Mouse (Mus musculus) heart, embryonic 16.5 days (tissue): ENCODE results near the gene Snx14. TPM values are rescaled to one million over a fixed set of nuclear protein-coding genes. Genes with fewer than 3 reads are reported as not detected.
A peak's percentile ranks its signal among the peaks of the same experiment; 100 is the strongest.

Experiments used
- ATAC-seq: fragments of 200-750 bp; cut with Nextera tagmentation; replicated peaks from 2 replicates; pipeline ENCODE4 v1.8.0; 2017; ENCODE audit warnings: moderate number of reproducible peaks; ENCODE audit not compliant: insufficient read depth, low FRiP score; ENCODE audit errors: extremely low read depth
- H3K27ac ChIP-seq: fragments of 300-500 bp; sonication (generic); 2 replicates; pipeline ENCODE4 v1.5.1; 2014; ENCODE audit warnings: mild to moderate bottlenecking, low read length, control low read depth, moderate library complexity
- H3K27me3 ChIP-seq: fragments of 300-500 bp; sonication (generic); 2 replicates; pipeline ENCODE4 v1.6.1; 2014; ENCODE audit warnings: low read length, mixed read lengths; ENCODE audit not compliant: control insufficient read depth, insufficient read depth
- H3K36me3 ChIP-seq: fragments of 300-500 bp; sonication (generic); 2 replicates; pipeline ENCODE4 v1.6.1; 2014; ENCODE audit not compliant: control insufficient read depth, insufficient read depth
- H3K4me1 ChIP-seq: fragments of 300-500 bp; sonication (generic); 2 replicates; pipeline ENCODE4 v1.6.1; 2014; ENCODE audit warnings: low read length, mixed read lengths; ENCODE audit not compliant: control insufficient read depth, insufficient read depth
- H3K4me2 ChIP-seq: fragments of 300-500 bp; sonication (generic); 2 replicates; pipeline ENCODE4 v1.6.1; 2014; ENCODE audit warnings: low read depth, mild to moderate bottlenecking, control low read depth, low read length
- H3K4me3 ChIP-seq: fragments of 300-500 bp; sonication (generic); 2 replicates; pipeline ENCODE4 v1.5.1; 2014; ENCODE audit warnings: mild to moderate bottlenecking, control low read depth, low read length
- H3K9ac ChIP-seq: fragments of 300-500 bp; sonication (generic); 2 replicates; pipeline ENCODE4 v1.6.1; 2014; ENCODE audit warnings: low read length, control low read depth
- H3K9me3 ChIP-seq: fragments of 300-500 bp; sonication (generic); replicated peaks from 2 replicates; pipeline ENCODE4 v1.6.1; 2016; ENCODE audit warnings: low read length; ENCODE audit not compliant: control insufficient read depth
- WGBS: fragments of 180-500 bp; shearing (Covaris S2); extraction: QIAGEN DNeasy Blood & Tissue Kit; methylation state at CpG from one replicate; pipeline ENCODE4 v1.1.7; 2014; 5-methylcytosine and 5-hydroxymethylcytosine counted together
- polyA plus RNA-seq: library from polyadenylated mRNA; unstranded; fragments of >200 nt; fragmentation: Nextera tagmentation; extraction: Ambion mirVana; gene quantifications from 2 replicates; pipeline ENCODE4 v1.2.1, GENCODE M21; 2015

The Snx14 gene
- polyA plus RNA-seq, 1 experiment from 2014 or later = 34.9 TPM

DNA sequence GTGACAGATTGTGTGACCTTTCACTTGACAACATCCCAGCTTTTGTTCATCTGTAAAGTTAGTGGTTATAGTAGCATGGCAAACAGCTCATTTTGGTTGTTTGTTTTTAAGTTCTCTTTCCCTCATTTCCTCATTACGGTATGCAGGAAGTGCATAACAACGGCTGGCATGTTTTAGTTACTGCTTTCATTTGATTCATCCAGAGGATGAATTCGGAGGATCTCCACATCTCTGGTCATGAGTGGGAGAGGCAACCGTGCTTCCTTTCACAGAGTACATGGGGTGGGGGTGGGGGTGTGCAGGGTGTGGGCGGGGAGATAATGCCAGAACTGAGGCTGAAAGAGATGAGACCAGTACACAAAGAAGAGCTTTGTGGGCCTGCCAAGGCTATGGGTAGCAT lies 91.9 kb downstream of the Snx14 start:
- Histone ChIP-seq H3K9me3 (no peaks in the 10 kb centered on the region), H3K27me3 (no peaks in the 10 kb centered on the region), H3K4me1 (peaks cover 10% of the 10 kb centered on the region), H3K27ac (no peak overlapping the region), H3K4me3 (no peak overlapping the region), H3K36me3 (no peaks in the 10 kb centered on the region), H3K4me2 (no peak overlapping the region), H3K9ac (no peak overlapping the region)
- 53% methylated on average over 5 of the region's 5 CpGs for WGBS
- no peak for ATAC-seq

DNA sequence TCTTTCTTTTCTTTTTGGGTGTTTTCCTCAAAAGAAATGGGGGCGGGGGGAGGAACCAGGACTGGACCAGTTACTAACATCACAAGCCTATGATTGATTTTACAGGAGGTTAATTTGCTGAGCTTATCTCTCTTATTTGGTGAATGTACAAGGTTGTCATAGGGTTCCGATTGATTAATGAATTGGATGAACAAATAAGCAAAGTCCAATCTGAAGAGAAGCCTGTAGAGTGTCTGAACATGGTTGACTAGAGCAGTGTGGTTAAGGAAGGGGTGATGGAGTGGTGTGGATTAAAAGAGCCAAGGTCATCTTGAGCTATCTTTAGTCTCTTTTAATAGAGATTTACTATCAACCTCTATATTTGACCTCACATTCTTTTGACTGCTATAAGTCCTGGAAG lies 94.3 kb downstream of the Snx14 start:
- H3K4me3 ChIP-seq = no peak overlapping the region
- H3K27me3 ChIP-seq = no peaks in the 10 kb centered on the region
- no peak overlapping the region for H3K27ac ChIP-seq
- no peaks in the 10 kb centered on the region for H3K9me3 ChIP-seq
- H3K4me1 ChIP-seq = peaks cover 6% of the 10 kb centered on the region; the same call in 1 of the 2 replicates
- no peak overlapping the region for H3K9ac ChIP-seq
- WGBS = 96% methylated on average over 2 of the region's 2 CpGs
- H3K36me3 ChIP-seq = no peaks in the 10 kb centered on the region
- H3K4me2 ChIP-seq = no peak overlapping the region
- no peak for ATAC-seq

DNA sequence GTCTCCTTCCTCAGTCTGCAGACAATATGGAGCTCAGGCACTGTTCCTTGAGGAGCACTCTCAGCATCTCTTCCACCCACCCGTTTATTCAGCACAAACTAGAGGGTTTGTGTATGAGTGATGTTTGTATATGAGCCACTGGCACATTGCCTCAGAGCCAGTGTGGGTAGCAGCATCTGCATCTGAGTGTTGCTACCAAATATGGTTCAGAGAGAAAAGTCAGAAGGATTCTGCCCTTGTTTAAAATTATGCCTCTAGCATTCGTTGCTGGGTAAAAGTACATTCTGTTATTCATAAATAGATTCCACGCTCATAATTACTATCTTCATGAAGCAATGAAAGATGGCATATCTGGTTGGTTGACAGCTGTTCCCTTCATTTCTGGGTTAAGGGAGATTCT lies 96.1 kb downstream of the Snx14 start:
- 82% methylated on average over 3 of the region's 3 CpGs for WGBS

DNA sequence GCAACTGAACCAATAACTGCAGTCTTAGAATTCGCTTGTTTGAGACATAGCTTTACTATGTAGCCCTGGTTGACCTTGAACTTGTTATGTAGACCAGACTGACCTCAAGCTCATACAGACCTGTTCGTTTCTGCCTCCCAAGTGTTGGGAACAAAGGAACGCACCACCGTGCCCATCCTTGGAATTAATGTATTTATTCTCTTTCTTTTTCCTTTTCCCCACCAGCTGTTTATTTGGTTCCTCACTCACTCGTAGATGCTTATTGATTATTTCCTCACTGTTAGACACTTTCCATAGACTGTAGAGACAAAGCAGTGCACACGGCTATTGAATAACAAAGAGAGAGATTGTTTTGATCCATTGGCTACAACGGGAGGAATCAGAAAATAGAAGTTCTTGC lies 96.5 kb downstream of the Snx14 start:
- no peak overlapping the region for H3K4me3 ChIP-seq
- H3K36me3 ChIP-seq = no peaks in the 10 kb centered on the region
- 83% methylated on average over 7 of the region's 7 CpGs for WGBS
- H3K4me1 ChIP-seq = peaks cover 6% of the 10 kb centered on the region; the same call in 1 of the 2 replicates
- ATAC-seq = no peak
- H3K27me3 ChIP-seq = no peaks in the 10 kb centered on the region
- H3K9ac ChIP-seq = no peak overlapping the region
- H3K9me3 ChIP-seq = no peaks in the 10 kb centered on the region
- H3K4me2 ChIP-seq = no peak overlapping the region
- H3K27ac ChIP-seq = no peak overlapping the region

More for the DNA sequence above, 96.1 kb downstream of the Snx14 start:
- ATAC-seq = no peak
- H3K4me2 ChIP-seq = no peak overlapping the region
- no peak overlapping the region for H3K9ac ChIP-seq
- H3K4me1 ChIP-seq = peaks cover 6% of the 10 kb centered on the region; the same call in 1 of the 2 replicates
- no peaks in the 10 kb centered on the region for H3K27me3 ChIP-seq
- H3K27ac ChIP-seq = no peak overlapping the region
- H3K9me3 ChIP-seq = no peaks in the 10 kb centered on the region
- no peaks in the 10 kb centered on the region for H3K36me3 ChIP-seq
- H3K4me3 ChIP-seq = no peak overlapping the region

DNA sequence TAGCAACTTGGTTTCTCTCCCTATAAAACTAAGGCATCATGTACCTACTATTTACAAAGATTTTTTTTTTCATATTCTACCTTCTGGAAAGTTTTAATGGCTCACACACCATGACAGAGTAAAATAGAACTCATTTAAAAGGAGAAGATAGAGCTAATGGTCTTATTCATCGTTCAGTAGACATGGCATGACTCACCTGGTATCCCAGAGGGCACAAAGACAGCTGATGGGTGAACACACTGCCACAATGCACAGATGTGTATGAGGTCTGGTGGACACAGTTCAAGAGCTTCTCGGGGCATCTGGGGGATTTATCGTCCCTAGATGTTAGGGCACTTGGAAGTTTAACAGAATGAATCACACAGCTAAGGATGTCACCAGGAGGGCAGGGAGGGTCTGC lies 97.9 kb downstream of the Snx14 start:
- Histone ChIP-seq H3K27ac (no peak overlapping the region), H3K4me3 (no peak overlapping the region), H3K4me2 (no peak overlapping the region), H3K4me1 (peaks cover 4% of the 10 kb centered on the region; the same call in 1 of the 2 replicates), H3K9me3 (no peaks in the 10 kb centered on the region), H3K9ac (no peak overlapping the region), H3K36me3 (no peaks in the 10 kb centered on the region), H3K27me3 (no peaks in the 10 kb centered on the region)
- ATAC-seq = no peak
- WGBS = 82% methylated on average over 3 of the region's 3 CpGs

DNA sequence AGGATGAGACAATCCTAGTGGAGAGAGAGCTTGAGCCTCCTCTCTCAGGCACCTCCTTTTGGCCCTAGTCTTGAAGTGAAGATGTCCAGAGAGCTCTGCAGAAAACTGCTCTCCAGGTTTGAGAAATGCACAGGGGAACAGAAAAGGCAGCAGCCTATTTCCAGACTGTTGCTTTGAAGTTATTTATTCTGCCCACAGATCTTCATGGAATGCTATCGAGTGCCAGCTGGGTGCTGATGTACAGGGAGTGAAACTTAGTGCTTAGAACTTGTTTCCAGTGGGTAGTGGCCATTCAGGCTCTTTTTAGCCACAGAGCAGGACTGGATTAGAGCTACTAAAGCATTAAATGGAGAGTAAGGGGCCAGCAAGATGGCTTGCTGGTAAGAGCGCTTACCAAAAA lies 102.9 kb downstream of the Snx14 start:
- H3K4me1 ChIP-seq = no peaks in the 10 kb centered on the region
- no peaks in the 10 kb centered on the region for H3K27me3 ChIP-seq
- H3K9me3 ChIP-seq = no peaks in the 10 kb centered on the region
- H3K27ac ChIP-seq = no peak overlapping the region
- H3K36me3 ChIP-seq = no peaks in the 10 kb centered on the region
- WGBS = 68% methylated on average over 2 of the region's 2 CpGs
- H3K4me2 ChIP-seq = no peak overlapping the region
- no peak overlapping the region for H3K4me3 ChIP-seq
- ATAC-seq = peak; percentile 14; the same call in 1 of the 2 replicates
- H3K9ac ChIP-seq = no peak overlapping the region

DNA sequence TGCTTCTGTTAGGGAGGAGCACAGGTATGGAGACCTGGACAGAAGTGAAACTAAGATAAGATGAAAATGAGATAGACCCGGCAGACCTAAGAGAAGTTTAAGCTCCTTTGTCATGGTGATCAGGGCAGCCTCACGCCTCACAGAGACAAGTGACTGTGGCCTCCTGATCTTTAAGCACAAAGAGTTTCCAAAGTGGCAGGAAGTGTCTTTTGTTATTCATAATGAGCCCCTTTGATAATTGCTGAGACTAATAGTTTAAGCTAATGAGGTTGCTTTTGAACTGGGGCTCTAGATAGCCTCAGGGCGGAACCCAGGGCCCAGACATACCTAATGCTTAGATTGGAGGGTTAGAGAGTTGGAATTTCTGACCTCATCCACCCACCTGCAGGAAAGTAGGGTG lies 106.3 kb downstream of the Snx14 start:
- Histone ChIP-seq H3K36me3 (no peaks in the 10 kb centered on the region), H3K4me1 (peaks cover 5% of the 10 kb centered on the region), H3K4me3 (no peak overlapping the region), H3K9ac (no peak overlapping the region), H3K4me2 (no peak overlapping the region), H3K27me3 (no peaks in the 10 kb centered on the region), H3K27ac (no peak overlapping the region), H3K9me3 (no peaks in the 10 kb centered on the region)
- 49% methylated on average over 3 of the region's 3 CpGs for WGBS
- ATAC-seq = no peak

DNA sequence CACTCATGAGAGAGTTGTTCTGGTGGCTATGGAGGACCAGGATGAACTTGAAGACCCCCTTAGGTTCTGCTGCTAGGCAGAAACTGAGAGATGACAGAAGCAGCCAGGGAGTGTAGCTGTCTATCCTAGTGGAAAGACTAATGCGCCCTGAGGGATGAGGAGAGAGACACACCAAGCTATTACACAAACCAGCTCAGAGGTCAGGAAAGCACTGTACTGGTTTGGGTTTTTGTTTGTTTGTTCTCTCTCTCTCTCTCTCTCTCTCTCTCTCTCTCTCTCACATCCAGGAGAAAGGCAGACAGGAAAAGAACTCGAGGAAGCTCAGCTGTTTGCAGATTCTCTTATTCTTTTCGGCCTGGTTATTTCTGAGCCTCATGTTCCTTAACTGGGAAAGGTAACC lies 108.4 kb downstream of the Snx14 start:
- no peak overlapping the region for H3K27ac ChIP-seq
- no peak for ATAC-seq
- no peaks in the 10 kb centered on the region for H3K27me3 ChIP-seq
- H3K4me2 ChIP-seq = no peak overlapping the region
- H3K9me3 ChIP-seq = no peaks in the 10 kb centered on the region
- WGBS = 75% methylated on average over 3 of the region's 3 CpGs
- H3K9ac ChIP-seq = no peak overlapping the region
- H3K4me3 ChIP-seq = no peak overlapping the region
- peaks cover 9% of the 10 kb centered on the region for H3K4me1 ChIP-seq
- H3K36me3 ChIP-seq = no peaks in the 10 kb centered on the region

DNA sequence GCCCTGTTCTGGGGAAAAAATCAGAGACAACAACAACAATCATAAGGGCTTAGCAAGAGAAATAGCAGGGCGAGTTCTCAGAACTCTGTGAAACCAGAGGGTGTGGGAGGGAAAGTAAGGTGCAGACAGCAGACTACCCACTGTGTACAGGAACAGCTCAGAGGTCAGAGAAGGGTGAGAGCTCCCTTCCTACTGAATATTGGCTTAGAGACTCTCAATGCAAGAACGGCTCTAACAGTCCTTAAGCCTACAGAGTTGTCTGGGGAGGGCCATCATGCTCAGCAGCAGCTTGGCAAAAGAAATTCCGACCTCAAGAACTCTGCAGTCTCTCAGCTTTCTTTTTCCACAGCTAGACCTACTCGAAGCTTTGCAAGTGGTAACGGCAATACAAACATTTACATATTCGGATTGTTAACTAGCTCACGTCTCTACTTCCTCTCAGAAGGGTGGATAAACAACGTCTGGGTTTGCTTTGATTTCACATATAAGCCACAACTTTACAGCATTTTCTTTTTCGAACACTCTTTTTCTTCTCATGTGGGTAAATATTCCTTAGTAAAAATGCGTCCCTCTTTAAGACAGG lies 109.5 kb downstream of the Snx14 start:
- WGBS = 44% methylated on average over 10 of the region's 10 CpGs
- peak overlapping the region; percentile 15; the same call in 1 of the 2 replicates for H3K4me3 ChIP-seq
- H3K9me3 ChIP-seq = no peaks in the 10 kb centered on the region
- H3K36me3 ChIP-seq = no peaks in the 10 kb centered on the region
- H3K4me1 ChIP-seq = peaks cover 9% of the 10 kb centered on the region
- H3K27ac ChIP-seq = no peak overlapping the region
- no peak overlapping the region for H3K9ac ChIP-seq
- peak overlapping the region; percentile 19 for H3K4me2 ChIP-seq
- H3K27me3 ChIP-seq = no peaks in the 10 kb centered on the region
- no peak for ATAC-seq
